Mouse (Mus musculus): ENCODE results near the gene Cdk12.
"Not testable (repeated sequence)": the region's sequence is repeated elsewhere in the genome, so short reads cannot be mapped to it uniquely, and the experiment has no call there.

Cdk12 gene

DNA sequence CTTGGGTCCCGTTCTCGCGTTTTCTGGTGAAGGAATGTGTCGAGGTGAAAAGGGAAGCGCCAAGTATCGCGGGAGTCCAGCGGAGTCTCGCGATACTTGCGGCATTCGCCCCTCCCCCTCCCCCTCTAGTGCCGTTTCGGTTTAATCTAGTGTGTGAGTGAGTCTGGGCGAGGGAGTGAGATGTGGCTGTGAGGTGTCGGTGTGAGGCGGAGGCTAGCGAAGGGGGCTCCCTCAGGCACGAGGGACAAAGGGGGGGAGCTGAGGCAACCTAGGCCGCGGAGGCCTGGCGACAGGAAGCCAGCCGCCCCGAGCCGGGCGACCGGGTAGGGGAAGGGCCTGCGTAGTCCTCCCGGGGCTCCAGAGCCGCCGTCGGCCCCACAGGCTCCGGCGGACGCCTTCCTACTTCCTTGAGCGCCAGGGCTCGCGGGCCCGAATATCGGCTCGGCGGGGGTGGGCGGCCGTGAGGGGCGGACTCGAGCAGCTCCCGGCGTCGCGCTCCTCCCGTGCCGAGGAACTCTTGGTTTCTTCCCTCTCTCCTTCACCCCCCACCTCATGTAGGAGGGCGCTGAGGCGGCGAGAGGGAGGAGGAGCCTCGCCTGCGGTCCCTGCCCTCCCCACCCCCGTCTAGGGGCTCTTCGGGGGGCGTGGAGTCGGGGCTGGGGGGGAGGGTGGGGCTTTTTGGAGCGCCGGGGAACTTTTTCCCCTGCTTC is at the start of gene Cdk12:
TSS of gene Cdk12 (plus strand) at position 419 of the 710 bp plus-strand sequence.
- DNase-seq (ENCODE audit: low spot score in 2 of 2) = peak; percentile 94 to 95

DNA sequence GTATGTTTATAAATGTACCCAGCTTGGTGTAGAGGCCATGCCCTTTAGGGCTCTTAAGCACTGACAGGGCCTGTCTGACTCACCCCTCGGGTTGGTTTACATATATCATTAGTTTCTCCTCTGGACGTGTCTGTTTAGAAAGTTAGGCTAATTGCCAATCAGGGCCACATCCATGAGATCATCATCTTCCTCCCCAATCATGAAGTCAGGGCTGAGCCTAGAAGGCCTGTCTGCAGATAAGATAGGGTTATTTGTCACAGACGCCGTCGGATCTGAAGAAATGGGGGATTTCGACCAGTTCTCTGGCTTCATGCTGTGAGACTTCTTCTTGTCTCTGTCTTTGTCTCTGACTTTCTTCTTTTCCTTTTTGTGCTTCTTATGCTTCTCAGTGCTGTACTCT is 47.8 kb upstream of the Cdk12 start:
- DNase-seq (ENCODE audit: low spot score in 2 of 2) = no peak

DNA sequence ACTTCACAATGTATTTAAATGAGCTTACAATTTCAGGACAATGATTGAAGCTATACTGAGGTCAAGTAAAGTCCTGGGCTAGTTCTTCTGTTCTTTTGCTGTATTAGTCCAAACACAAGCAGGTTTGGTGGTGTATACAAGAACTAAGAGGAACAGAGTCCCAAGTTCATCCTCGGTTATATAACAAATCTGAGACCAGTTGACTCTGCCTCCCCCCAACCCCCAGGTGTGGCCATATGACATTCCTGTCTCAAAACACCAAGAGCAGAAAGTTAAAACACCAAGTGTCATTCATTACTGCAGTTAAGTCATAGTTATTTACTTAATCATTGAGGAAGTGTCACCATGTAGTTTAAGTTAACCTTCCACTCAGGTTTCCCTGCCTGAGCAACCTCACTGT is 34.5 kb upstream of the Cdk12 start:
- DNase-seq (ENCODE audit: low spot score in 2 of 2) = no peak

DNA sequence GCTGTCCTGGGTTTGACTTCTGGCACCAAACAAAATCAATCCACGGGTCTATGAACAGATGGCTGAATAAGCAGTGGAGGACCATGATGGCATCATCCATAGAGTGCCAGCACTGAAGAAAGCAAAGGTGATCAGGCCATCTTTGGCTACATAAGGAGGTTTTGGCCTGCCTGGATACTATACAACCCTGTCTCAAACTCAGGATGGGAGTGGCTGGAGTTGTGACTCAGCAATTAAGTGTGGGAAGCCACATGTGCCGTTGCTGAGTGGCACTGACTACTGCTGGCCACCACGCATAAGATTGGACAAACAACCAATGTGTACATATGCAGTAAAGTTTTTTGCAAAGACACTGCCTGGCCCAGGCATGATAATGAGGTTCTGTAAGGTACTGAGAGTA is 20.7 kb upstream of the Cdk12 start:
- not testable (repeated sequence) for DNase-seq (ENCODE audit: low spot score in 2 of 2)

DNA sequence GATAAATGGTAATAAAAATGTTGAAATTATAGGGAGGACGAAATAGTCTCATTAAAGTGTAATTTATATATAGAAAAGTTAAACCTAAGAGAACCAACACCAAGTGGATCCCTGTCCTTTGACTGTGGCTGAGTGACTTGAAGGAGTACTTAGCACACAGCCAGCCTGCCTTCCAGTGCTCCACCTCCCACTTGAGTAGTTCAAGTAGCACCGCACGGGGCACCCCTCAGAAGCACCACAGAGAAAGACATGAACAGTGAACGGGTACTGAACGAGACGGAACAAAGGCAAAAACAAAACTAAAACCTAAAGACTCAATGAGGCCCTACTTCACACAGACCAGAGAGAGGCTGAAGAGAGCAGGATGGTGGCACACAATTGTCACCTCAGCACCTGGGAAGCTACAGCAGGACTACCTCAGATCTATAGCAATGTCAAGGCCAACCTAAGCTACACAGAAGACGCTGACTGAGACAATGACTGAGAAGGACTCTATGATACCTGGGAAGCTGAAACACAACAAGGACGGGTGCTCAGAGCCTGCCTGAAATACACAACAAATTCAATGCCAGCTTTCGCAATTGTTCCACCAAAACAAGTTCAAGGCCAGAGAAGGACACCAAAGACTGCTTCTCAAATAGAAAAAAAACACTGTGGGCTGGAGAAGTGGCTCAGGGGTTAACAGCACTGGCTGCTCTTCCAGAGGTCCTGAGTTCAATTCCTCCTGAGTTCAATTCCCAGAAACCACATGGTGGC is 15.0 kb upstream of the Cdk12 start:
- no peak for DNase-seq (ENCODE audit: low spot score in 2 of 2)

DNA sequence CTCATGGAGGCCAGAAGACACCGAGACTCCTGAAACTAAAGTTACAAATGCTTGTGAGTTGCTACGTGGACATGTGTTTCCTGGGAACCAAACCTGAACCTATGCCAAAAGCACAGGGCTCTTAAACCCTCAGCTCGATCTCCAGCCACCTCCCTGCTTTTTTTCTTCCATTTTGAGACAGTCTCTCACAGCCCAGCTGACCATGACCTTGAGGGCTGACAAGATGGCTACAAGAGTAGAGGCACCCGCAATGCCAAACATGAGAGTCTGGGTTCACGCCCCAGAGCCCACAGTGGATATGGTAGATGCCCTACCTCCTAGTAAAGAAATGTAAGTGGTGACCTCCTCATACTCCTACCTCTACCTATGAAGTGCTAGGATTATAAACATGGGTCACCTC is 12.0 kb upstream of the Cdk12 start:
- no peak for DNase-seq (ENCODE audit: low spot score in 2 of 2)

DNA sequence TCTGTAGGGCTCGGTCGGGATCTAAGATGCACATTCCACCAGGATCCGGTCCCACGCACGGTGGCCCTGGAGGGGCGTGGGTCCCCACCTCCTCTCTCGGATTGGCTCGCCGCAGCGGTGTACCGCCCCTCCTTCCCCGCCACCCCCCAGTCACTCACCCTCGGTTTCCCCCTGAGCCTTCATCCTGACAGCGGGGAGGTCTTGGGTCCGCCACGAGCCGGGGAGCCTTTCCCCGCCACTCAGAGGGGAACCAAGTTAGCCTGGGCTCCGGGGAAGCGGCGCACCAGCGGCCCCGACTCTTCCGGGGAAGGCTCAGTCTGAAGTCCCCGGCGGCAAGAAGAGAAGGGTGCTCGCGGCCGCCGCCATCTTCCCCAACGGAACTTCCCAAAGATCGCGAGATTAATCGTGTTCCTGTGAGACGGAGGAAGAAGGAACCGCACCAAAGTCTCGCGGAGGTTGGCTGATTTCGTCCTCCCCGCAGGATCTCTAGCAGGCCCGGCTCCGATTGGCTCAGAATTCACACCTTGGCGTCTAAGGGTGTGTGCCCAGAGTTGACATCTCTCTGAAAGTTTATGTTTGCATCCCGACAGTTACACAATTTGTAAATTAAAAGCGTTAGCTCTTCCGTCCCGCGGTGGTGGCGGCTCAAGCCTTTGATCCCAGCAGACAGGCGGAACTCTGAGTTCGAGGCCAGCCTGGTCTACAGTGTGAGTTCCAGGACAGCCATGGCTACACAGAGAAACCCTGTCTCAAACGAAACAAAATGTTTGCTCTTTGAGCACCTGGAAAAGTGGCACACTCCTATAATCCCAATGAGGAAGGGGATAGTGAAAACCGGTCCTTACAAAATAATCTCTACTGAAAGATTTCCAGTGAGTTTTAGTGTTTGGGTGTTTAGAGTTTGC is 9.7 kb upstream of the Cdk12 start, which contains the start of gene Med1:
TSS of gene Med1 (minus strand) at position 393 of the 905 bp plus-strand sequence.
- DNase-seq (ENCODE audit: low spot score in 2 of 2) = peak; percentile 80 to 94

DNA sequence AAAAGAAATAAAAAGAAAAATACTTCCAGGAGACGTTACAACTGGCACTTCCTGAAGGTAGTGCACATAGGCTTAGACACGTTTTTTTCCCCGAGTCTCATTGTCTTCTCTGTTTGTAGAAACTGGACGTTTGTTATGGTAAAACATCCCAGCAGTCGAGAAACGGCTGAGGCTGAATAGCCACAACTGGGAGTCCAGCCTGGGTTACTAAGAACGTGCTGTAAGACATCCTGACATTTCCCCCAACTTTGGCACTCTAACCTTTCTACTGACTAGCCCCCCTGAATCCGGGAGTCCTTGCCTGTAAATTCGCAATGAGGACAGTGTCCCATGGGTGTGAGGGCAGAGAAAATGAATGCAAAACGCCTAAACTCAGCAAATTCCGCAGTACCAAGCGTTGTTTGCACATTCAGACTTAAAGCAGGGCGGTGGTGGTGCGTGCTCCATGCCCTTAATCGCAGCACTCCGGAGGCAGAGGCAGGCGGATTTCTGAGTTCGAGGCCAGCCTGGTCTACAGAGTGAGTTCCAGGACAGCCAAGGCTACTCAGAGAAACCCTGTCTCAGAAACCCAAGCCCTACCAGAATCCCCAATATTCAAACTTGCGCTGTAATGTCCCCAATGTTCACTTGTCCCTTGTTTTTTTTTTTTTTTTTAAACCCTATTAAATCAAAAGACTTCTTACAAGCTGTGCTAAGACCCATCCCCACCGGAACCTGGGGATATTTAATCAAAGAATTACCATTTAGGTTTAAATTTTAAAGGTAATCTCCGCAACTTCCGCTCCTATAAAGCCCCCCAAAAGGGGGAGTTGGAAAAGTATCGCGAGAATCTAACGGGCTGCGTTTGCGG is 843 bp upstream of the Cdk12 start:
- peak; percentile 9 to 24 for DNase-seq (ENCODE audit: low spot score in 2 of 2)

DNA sequence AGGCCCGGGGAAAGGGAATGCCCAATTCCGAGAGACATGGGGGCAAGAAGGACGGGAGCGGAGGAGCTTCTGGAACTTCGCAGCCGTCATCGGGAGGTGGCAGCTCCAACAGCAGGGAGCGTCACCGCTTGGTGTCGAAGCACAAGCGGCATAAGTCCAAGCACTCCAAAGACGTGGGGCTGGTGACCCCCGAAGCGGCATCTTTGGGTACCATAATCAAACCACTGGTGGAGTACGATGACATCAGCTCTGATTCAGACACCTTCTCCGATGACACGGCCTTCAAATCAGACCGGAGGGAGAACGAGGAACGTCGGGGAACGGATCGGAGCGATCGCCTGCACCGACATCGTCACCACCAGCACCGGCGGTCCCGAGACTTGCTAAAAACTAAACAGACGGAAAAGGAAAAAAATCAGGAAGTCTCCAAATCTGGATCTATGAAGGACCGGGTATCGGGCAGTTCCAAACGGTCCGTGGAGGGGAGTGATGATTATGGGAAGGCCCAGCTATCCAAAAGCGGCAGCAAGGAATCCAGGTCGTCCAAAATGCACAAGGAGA is 572 bp downstream of the Cdk12 start:
- DNase-seq (ENCODE audit: low spot score in 2 of 2) = peak in 1 of 2 experiments; percentile 54

DNA sequence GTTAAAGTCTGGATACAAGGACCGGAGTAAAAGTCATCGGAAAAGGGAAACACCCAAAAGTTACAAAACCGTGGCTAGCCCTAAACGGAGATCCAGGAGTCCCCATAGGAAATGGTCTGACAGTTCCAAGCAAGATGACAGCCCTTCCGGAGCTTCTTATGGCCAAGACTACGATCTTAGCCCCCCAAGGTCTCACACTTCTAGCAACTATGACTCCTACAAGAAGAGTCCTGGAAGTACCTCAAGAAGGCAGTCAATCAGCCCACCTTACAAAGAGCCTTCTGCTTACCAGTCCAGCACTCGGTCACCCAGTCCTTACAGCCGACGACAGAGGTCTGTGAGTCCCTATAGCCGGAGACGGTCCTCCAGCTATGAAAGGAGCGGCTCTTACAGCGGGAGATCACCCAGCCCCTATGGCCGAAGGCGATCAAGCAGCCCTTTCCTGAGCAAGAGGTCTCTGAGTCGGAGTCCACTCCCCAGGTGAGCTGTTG is 1.1 kb downstream of the Cdk12 start:
- DNase-seq (ENCODE audit: low spot score in 2 of 2) = peak in 1 of 2 experiments; percentile 23

DNA sequence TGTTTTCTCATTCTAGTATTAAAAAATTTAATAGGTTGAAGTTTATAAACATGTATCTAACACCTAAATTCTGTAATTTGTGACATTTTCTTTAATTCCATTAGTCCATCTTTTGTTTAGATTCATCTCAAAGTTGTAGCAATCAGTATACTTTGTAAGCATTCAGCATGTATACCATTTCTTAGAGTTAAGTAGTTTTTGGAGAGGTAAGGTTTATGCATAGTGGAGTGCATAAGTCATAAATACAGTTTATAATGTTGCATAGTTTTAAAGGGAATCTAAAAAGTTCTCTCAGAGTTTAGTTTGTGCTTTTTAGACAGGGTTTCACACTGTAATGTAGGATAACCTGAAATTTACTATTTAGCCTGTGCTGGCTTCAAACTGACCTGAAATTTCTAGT is 2.6 kb downstream of the Cdk12 start:
- DNase-seq (ENCODE audit: low spot score in 2 of 2) = no peak

DNA sequence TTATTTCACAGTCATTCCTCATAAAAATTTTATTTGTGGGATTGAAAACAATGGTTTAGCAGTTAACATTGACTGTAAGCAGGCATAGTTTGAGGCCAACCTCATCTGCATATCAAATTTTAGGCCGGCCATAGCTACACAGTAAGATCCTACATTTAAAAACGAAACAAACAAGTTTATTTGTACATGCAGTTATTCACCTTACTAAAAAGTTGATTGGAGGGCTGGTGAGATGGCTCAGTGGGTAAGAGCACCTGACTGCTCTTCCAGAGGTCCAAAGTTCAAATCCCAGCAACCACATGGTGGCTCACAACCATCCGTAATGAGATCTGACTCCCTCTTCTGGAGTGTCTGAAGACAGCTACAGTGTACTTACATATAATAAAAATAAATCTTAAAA is 3.4 kb downstream of the Cdk12 start:
- not testable (repeated sequence) for DNase-seq (ENCODE audit: low spot score in 2 of 2)

DNA sequence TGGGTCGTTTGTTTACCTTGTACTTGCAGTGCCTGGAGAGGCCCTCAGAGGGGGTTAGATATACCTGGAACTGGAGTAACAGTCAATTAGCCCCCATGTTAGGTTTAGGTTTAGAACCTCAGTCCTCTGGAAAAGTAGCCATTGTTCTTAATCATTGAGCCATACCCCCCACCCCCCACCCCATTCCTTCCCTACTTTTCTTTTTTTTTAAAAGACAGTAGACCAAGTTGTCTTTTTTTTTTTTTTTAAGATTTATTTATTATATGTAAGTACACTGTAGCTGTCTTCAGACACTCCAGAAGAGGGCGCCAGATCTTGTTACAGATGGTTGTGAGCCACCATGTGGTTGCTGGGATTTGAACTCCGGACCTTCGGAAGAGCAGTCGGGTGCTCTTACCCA is 6.8 kb downstream of the Cdk12 start:
- DNase-seq (ENCODE audit: low spot score in 2 of 2) = not testable (repeated sequence)

DNA sequence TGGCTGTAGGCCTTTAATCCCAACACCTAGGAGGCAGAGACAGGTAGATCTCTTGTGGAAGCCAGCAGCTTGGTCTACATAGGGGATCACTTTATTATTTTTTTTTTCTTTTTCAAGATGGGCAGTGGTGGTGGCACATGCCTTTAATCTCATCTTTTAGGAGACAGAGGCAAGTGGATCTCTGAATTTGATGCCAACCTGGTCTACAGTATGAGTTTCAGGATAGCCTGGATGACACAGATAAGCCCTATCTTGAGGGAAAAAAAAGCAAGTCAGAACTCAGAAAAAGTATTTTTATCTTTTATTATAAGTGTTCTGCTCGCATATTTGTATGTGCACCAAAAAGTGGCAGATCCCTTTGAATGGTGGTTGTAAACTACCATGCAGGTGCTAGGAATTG is 10.5 kb downstream of the Cdk12 start:
- no peak for DNase-seq (ENCODE audit: low spot score in 2 of 2)

DNA sequence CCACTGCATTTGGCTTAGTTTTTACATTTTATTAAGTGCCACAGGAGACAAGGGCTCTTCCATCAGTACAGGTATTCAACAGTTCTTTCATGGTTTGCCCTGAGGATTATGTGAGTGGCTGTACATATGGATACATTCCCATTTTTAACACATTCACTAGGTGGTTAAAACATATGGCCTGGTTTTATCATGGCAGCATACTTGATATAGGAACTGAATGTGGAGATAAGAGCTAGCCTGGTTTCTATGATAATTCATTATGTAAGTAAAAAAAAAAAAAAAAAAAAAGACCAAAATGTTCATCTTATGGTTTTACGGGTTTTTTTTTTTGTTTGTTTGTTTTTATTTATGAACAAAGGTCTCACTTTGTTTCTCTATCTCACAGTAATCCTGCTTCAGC is 23.5 kb downstream of the Cdk12 start:
- DNase-seq (ENCODE audit: low spot score in 2 of 2) = no peak

DNA sequence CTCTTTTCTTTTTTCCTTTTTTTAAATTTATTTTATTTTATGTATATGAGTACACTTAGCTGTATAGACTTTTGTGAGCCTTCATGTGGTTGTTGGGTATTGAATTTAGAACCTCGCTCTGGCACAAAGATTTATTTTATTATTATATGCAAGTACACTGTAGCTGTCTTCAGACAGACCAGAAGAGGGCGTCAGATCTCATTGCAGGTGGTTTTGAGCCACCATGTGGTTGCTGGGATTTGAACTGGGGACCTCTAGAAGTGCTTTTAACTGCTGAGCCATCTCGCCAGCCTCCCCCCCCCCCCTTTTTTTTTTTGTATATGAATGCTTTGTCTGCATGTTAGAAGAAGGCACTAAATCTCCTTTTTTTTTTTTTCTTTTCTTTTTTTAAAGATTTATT is 35.6 kb downstream of the Cdk12 start:
- DNase-seq (ENCODE audit: low spot score in 2 of 2) = no peak

DNA sequence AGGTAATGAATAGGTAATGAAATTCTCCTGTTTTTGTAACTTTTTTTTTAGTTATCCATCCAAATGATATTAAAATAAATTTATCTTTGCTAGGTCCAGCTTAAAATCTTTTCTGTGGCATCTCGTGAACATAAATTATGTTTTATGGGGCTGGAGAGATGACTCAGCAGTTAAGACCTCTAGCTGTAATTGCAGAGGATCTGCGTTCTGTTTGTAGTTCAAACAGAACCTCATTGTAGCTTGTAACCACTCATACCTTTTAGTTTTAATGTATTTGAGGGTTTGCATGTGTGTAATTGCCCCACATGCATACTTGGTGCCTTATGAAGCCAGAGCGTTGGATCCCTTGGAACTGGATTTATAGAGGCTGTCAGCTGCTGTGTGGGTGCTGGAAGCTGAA is 36.1 kb downstream of the Cdk12 start:
- DNase-seq (ENCODE audit: low spot score in 2 of 2) = no peak

DNA sequence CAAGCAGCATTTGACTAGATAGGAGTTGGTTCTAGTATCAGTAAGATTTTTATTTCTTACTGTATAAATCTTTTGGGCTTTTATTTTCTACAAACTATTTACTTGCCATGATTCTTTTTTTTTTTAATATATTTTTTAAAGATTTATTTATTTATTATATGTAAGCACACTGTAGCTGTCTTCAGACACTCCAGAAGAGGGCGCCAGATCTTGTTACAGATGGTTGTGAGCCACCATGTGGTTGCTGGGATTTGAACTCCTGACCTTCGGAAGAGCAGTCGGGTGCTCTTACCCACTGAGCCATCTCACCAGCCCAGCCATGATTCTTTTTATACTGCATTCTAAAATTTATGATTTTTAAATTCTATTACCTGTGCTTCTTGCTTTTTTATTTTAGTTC is 40.1 kb downstream of the Cdk12 start:
- not testable (repeated sequence) for DNase-seq (ENCODE audit: low spot score in 2 of 2)

DNA sequence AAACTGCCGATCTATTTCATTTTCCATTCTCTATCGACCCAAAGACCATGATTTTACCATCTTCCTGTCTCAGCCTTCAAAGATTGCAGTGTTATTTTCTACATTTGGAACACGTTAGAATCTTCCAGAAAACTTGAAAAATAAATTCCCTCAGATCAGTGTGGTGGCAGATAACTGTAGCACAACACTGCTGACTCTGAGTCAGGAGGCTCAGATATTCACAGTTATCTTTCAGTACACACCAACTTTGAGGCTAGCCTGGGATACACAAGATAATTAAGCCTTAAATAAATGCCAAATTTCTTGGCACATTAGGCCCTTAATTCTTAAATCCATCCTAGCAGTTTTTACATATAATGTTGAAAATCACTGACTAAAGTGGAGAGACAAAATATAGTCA is 41.6 kb downstream of the Cdk12 start:
- no peak for DNase-seq (ENCODE audit: low spot score in 2 of 2)

DNA sequence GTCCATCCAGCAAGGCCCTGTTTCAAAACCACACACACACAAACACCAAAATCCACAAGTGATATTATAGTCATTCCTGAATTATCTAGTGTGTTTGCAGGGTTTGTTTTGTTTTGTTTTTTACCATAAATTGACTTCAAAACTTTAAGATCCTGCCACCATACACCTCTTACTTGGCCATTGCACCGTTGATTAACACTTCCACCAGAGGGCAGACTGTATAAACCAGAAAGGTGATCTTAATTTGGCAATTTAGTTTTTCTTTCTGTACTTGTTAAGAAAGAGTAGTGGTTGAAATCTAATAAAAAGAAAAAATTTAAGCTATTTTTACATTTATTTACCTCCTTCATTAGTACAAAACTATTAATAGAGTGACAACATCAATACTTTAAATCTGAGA is 44.5 kb downstream of the Cdk12 start:
- DNase-seq (ENCODE audit: low spot score in 2 of 2) = no peak

DNA sequence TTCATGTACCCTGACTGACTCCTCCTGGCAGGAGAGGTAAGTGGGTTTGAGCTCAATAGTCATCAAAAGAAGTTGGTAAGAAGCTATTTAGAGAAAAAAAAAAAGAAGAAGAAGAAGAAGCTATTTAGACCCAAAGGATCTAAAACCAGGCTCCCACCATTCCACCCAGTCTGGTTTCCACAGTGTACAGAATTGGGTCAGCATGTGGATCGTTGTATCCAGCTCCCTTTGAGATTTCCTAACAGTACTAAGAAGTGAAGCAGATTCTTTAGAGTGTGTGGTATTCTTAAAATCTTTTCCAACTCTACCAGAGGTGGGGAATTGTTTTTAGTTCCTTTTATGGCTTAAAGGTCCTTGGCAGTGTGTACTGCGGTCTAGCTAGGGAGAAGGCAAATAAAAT is 50.9 kb downstream of the Cdk12 start:
- DNase-seq (ENCODE audit: low spot score in 2 of 2) = no peak

Measured in urinary bladder, postnatal 36 days (tissue).